Mouse (Mus musculus): ENCODE results near the gene D5Ertd579e. TPM values are rescaled to one million over a fixed set of nuclear protein-coding genes. Genes with fewer than 3 reads are reported as not detected.

Gene D5Ertd579e
- polyA plus RNA-seq, 1 experiment: 14.4 TPM

DNA sequence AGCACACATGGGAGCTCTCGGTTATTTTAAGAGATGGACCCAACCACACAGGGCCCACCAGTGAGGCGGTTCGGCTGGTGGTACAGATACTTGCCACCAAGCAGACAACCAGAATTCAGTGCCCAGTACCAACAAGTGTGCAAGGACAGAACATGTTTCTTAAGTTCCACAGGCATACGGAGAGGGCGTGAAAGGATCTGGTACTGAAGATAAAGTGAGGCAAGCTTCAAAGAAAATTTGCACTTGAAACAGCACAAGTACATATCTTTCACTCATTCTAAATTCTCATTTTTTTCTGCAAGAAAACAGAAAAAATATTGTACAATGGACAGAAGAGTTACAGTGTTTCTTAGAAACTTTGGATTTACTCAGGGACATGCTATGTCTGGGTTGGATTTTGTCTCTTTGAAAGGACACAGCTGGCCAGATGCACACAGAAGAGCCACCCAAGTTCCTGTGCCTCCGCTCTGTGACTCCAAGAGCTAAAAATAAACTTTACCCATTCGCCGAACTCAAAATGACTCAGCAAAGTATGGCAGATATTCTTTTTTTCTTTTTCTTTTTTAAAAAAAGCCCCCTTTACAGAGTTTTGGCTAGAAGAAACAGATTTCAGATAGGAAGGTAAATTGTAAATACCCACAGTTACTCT lies 75.3 kb downstream of the D5Ertd579e start:
- no peaks in the 10 kb centered on the region for H3K27me3 ChIP-seq (ENCODE audit: control insufficient read depth, insufficient read depth, low read length)
- no peak overlapping the region; the same call in 1 of the 2 replicates for H3K4me3 ChIP-seq (ENCODE audit: extremely low read depth, insufficient read depth, insufficient read length)
- 52% methylated on average over 8 of the region's 8 CpGs for WGBS
- DNase-seq (ENCODE audit: low read depth in 1 of 2, low spot score in 2 of 2): no peak
- peaks cover 10% of the 10 kb centered on the region for H3K36me3 ChIP-seq (ENCODE audit: control insufficient read depth, insufficient read depth, low read length)
- TF ChIP-seq CTCF (IDR thresholded peaks at IDR 0.05; ENCODE audit: extremely low read depth, insufficient read depth, insufficient read length, insufficient replicate concordance) (no peak), POLR2A (IDR thresholded peaks at IDR 0.05; ENCODE audit: low read depth, low read length) (no peak)
- H3K27ac ChIP-seq (ENCODE audit: insufficient read depth, low read length): peak overlapping the region; percentile 60; the same call in 1 of the 2 replicates
- no peaks in the 10 kb centered on the region for H3K4me1 ChIP-seq (ENCODE audit: control insufficient read depth, insufficient read depth, insufficient read length)

DNA sequence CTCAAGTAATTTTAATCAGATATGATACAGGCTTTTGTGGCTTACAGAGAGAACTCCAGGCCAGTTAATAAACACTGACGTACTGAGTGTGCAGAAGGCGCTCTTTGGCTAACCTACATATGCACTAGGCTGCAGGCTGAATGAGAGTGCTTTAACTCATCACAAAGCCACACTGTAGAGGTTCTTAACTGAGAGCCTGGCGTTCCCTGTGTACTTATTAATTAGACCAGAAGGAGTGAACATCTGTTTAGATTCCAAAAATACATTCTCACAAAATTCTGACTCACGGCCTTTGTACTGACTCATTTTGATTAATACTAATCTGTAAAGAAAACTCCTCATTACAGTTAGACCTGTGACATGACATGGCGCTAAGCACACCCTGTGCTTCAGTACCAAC lies 76.9 kb downstream of the D5Ertd579e start:
- TF ChIP-seq CTCF (IDR thresholded peaks at IDR 0.05; ENCODE audit: extremely low read depth, insufficient read depth, insufficient read length, insufficient replicate concordance) (no peak), POLR2A (IDR thresholded peaks at IDR 0.05; ENCODE audit: low read depth, low read length) (no peak)
- DNase-seq (ENCODE audit: low read depth in 1 of 2, low spot score in 2 of 2): no peak
- H3K4me3 ChIP-seq (ENCODE audit: extremely low read depth, insufficient read depth, insufficient read length): no peak overlapping the region
- no peaks in the 10 kb centered on the region for H3K27me3 ChIP-seq (ENCODE audit: control insufficient read depth, insufficient read depth, low read length)
- H3K4me1 ChIP-seq (ENCODE audit: control insufficient read depth, insufficient read depth, insufficient read length): no peaks in the 10 kb centered on the region
- peaks cover 15% of the 10 kb centered on the region for H3K36me3 ChIP-seq (ENCODE audit: control insufficient read depth, insufficient read depth, low read length)
- no peak overlapping the region for H3K27ac ChIP-seq (ENCODE audit: insufficient read depth, low read length)
- 88% methylated on average over 5 of the region's 5 CpGs for WGBS

DNA sequence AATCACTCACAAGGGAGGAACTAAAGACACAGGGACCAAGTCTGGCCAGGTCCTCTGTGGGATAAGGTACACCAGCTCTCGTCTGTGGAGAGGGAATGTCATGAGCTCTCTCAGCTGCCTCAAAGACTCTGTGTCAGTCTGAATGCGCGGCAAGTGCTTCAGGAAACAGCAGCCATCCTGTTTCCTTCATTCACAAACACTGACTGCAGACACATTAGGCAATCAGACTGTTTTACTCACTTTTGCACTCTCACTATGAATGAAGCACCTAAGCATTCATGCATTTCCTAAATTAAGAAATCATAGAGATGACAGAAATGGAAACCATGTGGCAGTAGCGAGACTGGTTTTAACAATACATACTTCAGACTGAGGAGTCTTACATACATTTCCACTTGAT lies 77.5 kb downstream of the D5Ertd579e start:
- no peak for DNase-seq (ENCODE audit: low read depth in 1 of 2, low spot score in 2 of 2)
- no peaks in the 10 kb centered on the region for H3K4me1 ChIP-seq (ENCODE audit: control insufficient read depth, insufficient read depth, insufficient read length)
- H3K27me3 ChIP-seq (ENCODE audit: control insufficient read depth, insufficient read depth, low read length): no peaks in the 10 kb centered on the region
- H3K36me3 ChIP-seq (ENCODE audit: control insufficient read depth, insufficient read depth, low read length): peaks cover 16% of the 10 kb centered on the region
- no peak for TF ChIP-seq CTCF (IDR thresholded peaks at IDR 0.05; ENCODE audit: extremely low read depth, insufficient read depth, insufficient read length, insufficient replicate concordance)
- no peak for TF ChIP-seq POLR2A (IDR thresholded peaks at IDR 0.05; ENCODE audit: low read depth, low read length)
- H3K27ac ChIP-seq (ENCODE audit: insufficient read depth, low read length): no peak overlapping the region
- 41% methylated on average over 4 of the region's 4 CpGs for WGBS
- no peak overlapping the region for H3K4me3 ChIP-seq (ENCODE audit: extremely low read depth, insufficient read depth, insufficient read length)

DNA sequence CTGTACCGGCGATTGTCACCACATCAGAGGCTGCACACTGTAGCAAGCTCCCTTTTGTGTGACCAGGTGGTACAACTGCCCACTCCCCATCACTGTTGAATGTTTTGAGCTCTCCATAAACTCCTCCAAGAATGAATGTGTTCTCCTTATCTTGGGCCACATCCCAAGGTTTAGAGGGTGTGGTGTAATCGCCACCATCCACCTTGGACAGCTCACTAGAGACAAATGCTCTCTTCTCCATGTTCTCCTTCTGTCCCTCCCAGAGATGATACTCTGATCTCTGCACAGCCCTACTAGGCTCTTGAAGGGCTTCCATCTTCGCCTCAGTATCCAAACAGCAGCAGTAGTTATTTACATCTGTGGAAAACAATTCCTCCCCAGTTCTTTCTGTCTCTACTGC lies 81.7 kb downstream of the D5Ertd579e start:
- TF ChIP-seq CTCF (IDR thresholded peaks at IDR 0.05; ENCODE audit: extremely low read depth, insufficient read depth, insufficient read length, insufficient replicate concordance): no peak
- no peak for TF ChIP-seq POLR2A (IDR thresholded peaks at IDR 0.05; ENCODE audit: low read depth, low read length)
- WGBS: 89% methylated on average over 4 of the region's 4 CpGs
- no peaks in the 10 kb centered on the region for H3K4me1 ChIP-seq (ENCODE audit: control insufficient read depth, insufficient read depth, insufficient read length)
- H3K27ac ChIP-seq (ENCODE audit: insufficient read depth, low read length): no peak overlapping the region
- no peaks in the 10 kb centered on the region for H3K27me3 ChIP-seq (ENCODE audit: control insufficient read depth, insufficient read depth, low read length)
- no peak overlapping the region for H3K4me3 ChIP-seq (ENCODE audit: extremely low read depth, insufficient read depth, insufficient read length)
- H3K36me3 ChIP-seq (ENCODE audit: control insufficient read depth, insufficient read depth, low read length): peaks cover 18% of the 10 kb centered on the region
- no peak for DNase-seq (ENCODE audit: low read depth in 1 of 2, low spot score in 2 of 2)

DNA sequence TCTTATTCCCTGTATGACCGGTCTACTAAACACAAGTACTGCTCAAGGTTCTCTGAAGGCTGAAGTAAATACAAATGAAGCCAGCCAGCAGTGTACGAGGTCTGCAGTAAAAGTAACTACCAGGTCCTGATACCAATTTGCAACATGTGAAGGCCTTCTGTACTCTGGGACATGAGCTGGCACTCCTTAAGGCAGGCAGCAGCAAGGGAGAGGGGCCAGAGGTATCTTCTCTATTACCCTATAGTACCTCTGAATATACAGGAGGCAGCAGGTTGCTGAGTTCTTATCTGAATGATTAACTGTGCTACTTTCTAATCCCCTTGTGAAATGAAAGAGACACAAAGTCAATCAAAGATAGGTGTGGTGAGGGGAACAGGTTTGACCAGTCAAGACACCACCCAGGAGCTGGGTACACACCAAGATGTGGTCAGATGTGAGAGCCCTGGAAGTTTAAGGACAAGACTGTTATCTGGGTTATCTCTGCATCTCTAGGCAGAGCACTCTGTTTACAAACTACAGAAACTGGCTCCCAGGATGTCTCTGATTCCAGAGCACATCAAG lies 86.8 kb downstream of the D5Ertd579e start:
- no peak overlapping the region for H3K27ac ChIP-seq (ENCODE audit: insufficient read depth, low read length)
- TF ChIP-seq CTCF (IDR thresholded peaks at IDR 0.05; ENCODE audit: extremely low read depth, insufficient read depth, insufficient read length, insufficient replicate concordance) (no peak), POLR2A (IDR thresholded peaks at IDR 0.05; ENCODE audit: low read depth, low read length) (no peak)
- WGBS: 95% methylated on average over 2 of the region's 2 CpGs
- no peak for DNase-seq (ENCODE audit: low read depth in 1 of 2, low spot score in 2 of 2)
- no peaks in the 10 kb centered on the region for H3K4me1 ChIP-seq (ENCODE audit: control insufficient read depth, insufficient read depth, insufficient read length)
- no peak overlapping the region for H3K4me3 ChIP-seq (ENCODE audit: extremely low read depth, insufficient read depth, insufficient read length)
- H3K27me3 ChIP-seq (ENCODE audit: control insufficient read depth, insufficient read depth, low read length): no peaks in the 10 kb centered on the region
- peaks cover 14% of the 10 kb centered on the region for H3K36me3 ChIP-seq (ENCODE audit: control insufficient read depth, insufficient read depth, low read length)

DNA sequence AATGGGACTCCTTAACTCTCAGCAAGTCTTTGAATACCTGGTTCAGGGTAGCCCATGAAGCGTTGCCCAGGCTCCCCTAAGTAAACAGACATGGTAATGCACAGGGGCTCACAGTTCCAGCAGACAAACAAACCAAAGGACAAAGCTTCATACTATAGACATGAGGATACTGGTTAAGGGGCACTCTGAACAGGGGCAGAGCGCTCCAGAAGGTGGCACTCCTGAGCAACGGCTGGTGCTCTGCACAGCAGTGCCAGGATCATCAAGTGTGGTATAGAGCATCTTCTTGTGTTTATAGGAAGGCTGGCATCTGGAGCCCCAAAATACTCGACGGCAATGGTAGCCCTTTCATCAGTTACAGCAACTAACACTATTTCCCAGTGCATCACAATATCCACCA lies 92.8 kb downstream of the D5Ertd579e start:
- H3K36me3 ChIP-seq (ENCODE audit: control insufficient read depth, insufficient read depth, low read length): peaks cover 23% of the 10 kb centered on the region
- no peaks in the 10 kb centered on the region for H3K27me3 ChIP-seq (ENCODE audit: control insufficient read depth, insufficient read depth, low read length)
- peak in 1 of 2 experiments; percentile 48 for DNase-seq (ENCODE audit: low read depth in 1 of 2, low spot score in 2 of 2)
- TF ChIP-seq CTCF (IDR thresholded peaks at IDR 0.05; ENCODE audit: extremely low read depth, insufficient read depth, insufficient read length, insufficient replicate concordance) (peak; percentile 85), POLR2A (IDR thresholded peaks at IDR 0.05; ENCODE audit: low read depth, low read length) (no peak)
- no peak overlapping the region for H3K4me3 ChIP-seq (ENCODE audit: extremely low read depth, insufficient read depth, insufficient read length)
- no peaks in the 10 kb centered on the region for H3K4me1 ChIP-seq (ENCODE audit: control insufficient read depth, insufficient read depth, insufficient read length)
- 68% methylated on average over 5 of the region's 5 CpGs for WGBS
- no peak overlapping the region for H3K27ac ChIP-seq (ENCODE audit: insufficient read depth, low read length)

DNA sequence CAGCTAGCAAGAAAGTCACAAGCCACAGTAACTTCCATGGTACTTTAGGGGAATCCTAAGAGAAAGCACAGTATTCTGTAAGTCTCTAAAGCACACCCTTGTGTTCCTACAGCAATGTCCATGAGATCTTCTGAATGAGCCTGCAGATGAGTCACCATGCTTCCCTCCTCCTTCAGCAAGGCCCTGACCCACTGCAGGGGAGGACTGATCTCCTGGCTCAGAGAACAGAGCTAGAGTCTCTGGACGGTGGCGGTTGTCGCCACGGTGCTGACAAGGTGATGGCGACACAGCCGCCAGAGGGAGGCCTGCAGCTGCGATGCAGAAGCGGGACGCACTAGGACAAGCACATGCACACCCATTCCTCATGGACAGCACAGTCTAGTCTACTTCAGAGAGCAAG lies 93.8 kb downstream of the D5Ertd579e start:
- TF ChIP-seq POLR2A (IDR thresholded peaks at IDR 0.05; ENCODE audit: low read depth, low read length) (no peak), CTCF (IDR thresholded peaks at IDR 0.05; ENCODE audit: extremely low read depth, insufficient read depth, insufficient read length, insufficient replicate concordance) (no peak)
- Histone ChIP-seq H3K4me3 (ENCODE audit: extremely low read depth, insufficient read depth, insufficient read length) (no peak overlapping the region), H3K4me1 (ENCODE audit: control insufficient read depth, insufficient read depth, insufficient read length) (no peaks in the 10 kb centered on the region), H3K36me3 (ENCODE audit: control insufficient read depth, insufficient read depth, low read length) (peaks cover 22% of the 10 kb centered on the region), H3K27me3 (ENCODE audit: control insufficient read depth, insufficient read depth, low read length) (no peaks in the 10 kb centered on the region), H3K27ac (ENCODE audit: insufficient read depth, low read length) (no peak overlapping the region)
- WGBS: 97% methylated on average over 9 of the region's 9 CpGs
- no peak for DNase-seq (ENCODE audit: low read depth in 1 of 2, low spot score in 2 of 2)
